Mouse (Mus musculus) testis, adult 2 months (tissue): Measurements from ENCODE around the gene Zfp445.

Experiments used
- CTCF ChIP-seq: fragments of 200-500 bp; IDR thresholded peaks from 2 replicates; pipeline ENCODE4 v1.5.1; 2012; ENCODE audit warnings: low read depth, mild to moderate bottlenecking, inconsistent platforms, low read length, moderate library complexity; ENCODE audit not compliant: control insufficient read depth, insufficient read depth, insufficient replicate concordance
- POLR2A ChIP-seq: fragments of 200-500 bp; IDR thresholded peaks from 2 replicates; pipeline ENCODE4 v1.6.1; 2012; ENCODE audit warnings: low read depth, mild to moderate bottlenecking, inconsistent platforms, low read length, moderate library complexity; ENCODE audit not compliant: control insufficient read depth

- TF ChIP-seq POLR2A = no peak
- no peak for TF ChIP-seq CTCF
Observed at GRCm38 (mm10) chr9:122864848-122865247, 958 bp downstream of the Zfp445 start.
